Mouse (Mus musculus): ENCODE measurements around the gene Tpt1. TPM values are rescaled to one million over a fixed set of nuclear protein-coding genes. Genes with fewer than 3 reads are reported as not detected.

Gene Tpt1
- polyA plus RNA-seq, 1 experiment from 2014 or later: 921 TPM

DNA sequence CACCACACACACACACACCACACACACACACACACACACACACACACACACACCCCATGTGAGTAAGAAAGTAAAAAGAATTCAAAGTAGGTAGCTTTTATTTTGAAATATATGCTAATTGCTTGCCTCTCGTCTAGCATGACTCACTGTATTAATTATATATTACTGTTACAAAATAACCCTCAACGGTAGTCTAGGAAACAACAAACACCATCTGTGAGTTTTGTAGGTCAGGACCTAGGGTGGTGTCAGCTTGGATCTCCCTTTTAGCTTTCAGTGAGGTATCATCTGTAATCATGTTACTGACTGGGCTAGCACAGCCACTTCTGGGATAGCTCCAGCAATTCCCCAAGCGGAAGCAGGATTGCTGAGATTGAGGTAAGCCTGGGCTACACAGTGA, 32.4 kb downstream of the Tpt1 start:
- no peaks in the 10 kb centered on the region for H3K9me3 ChIP-seq (replicated peaks)
- H3K27ac ChIP-seq (ENCODE audit: poor library complexity, severe bottlenecking): no peak overlapping the region
- no peak overlapping the region for H3K4me2 ChIP-seq
- H3K27me3 ChIP-seq (replicated peaks): no peaks in the 10 kb centered on the region
- no peak overlapping the region for H3K4me3 ChIP-seq
- no peak overlapping the region for H3K9ac ChIP-seq
- no peaks in the 10 kb centered on the region for H3K36me3 ChIP-seq
- no peak for ATAC-seq (ENCODE audit: insufficient number of reproducible peaks, low FRiP score)
- WGBS: 92% methylated on average over 3 of the region's 3 CpGs
- H3K4me1 ChIP-seq (replicated peaks): peaks cover 7% of the 10 kb centered on the region

DNA sequence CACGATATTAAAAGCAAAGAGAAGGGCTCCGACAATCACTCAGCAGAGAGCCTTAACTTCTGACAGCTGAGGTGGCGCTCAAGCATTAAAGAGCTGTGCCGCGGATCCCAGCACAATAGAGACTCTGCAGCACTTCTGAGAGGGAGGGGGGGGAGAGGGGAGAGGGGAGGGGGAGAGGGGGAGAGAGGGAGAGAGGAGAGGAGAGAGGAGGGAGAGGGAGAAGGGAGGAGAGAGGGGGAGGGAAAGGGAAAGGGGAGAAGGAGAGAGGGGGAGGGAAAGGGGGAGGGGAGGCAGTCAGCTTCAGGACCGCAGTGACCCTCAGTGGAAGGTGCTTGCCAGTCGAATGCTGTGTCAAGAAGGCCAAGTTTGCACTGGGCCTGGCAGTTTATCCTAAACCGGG, 34.1 kb downstream of the Tpt1 start:
- WGBS: 27% methylated on average over 8 of the region's 8 CpGs
- Histone ChIP-seq H3K9ac (no peak overlapping the region), H3K4me3 (no peak overlapping the region), H3K27me3 (replicated peaks) (no peaks in the 10 kb centered on the region), H3K36me3 (no peaks in the 10 kb centered on the region), H3K9me3 (replicated peaks) (no peaks in the 10 kb centered on the region), H3K4me2 (peak overlapping the region; percentile 27; the same call in 1 of the 2 replicates), H3K27ac (ENCODE audit: poor library complexity, severe bottlenecking) (no peak overlapping the region), H3K4me1 (replicated peaks) (peaks cover 7% of the 10 kb centered on the region)
- no peak for ATAC-seq (ENCODE audit: insufficient number of reproducible peaks, low FRiP score)

DNA sequence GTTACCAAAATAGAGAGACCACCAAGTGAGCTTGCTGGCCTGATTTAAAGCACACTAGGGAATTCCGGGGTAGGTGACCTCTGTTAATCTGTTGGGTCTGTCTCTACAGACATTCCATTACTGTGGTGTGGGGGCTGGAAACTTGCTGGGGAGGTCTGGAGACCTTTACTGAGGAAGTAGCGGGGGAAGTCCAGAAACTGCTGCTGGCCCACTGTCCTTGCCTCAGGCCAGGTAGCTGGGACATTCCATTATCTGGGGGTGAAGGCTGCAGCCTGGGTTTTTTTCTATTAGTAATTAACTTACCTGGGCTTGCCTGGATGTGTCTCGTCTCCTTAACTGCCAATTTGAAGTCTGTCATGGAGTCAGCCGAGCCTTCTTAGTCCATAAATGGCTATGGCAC, 37.0 kb downstream of the Tpt1 start:
- Histone ChIP-seq H3K27me3 (replicated peaks) (no peaks in the 10 kb centered on the region), H3K9me3 (replicated peaks) (no peaks in the 10 kb centered on the region), H3K36me3 (no peaks in the 10 kb centered on the region), H3K4me1 (replicated peaks) (peaks cover 7% of the 10 kb centered on the region), H3K4me3 (no peak overlapping the region), H3K27ac (ENCODE audit: poor library complexity, severe bottlenecking) (no peak overlapping the region), H3K9ac (no peak overlapping the region), H3K4me2 (no peak overlapping the region)
- no peak for ATAC-seq (ENCODE audit: insufficient number of reproducible peaks, low FRiP score)
- 28% methylated on average over 4 of the region's 4 CpGs for WGBS

DNA sequence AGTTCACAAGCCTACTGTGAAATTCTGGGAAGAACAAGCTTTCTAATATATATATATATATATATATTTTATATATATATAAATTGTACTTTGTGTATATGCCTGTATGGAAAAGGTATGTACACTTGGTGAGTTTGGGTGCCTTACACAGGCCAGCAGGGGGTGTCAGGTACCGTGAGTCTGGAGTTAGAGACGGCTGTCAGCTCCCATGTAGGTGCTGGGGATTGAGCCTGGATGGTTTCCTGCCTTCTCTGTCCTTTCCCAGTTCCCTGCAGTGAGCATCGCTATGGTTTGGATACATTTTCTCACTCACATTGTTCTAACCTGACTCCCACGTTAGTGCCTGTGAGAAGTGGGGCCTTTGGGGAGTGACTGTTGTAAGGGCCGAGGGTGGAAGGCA, 38.4 kb downstream of the Tpt1 start:
- Histone ChIP-seq H3K27me3 (replicated peaks) (no peaks in the 10 kb centered on the region), H3K27ac (ENCODE audit: poor library complexity, severe bottlenecking) (no peak overlapping the region), H3K4me3 (no peak overlapping the region), H3K4me1 (replicated peaks) (peaks cover 7% of the 10 kb centered on the region; the same call in 1 of the 2 replicates), H3K9me3 (replicated peaks) (no peaks in the 10 kb centered on the region), H3K4me2 (no peak overlapping the region), H3K9ac (no peak overlapping the region), H3K36me3 (no peaks in the 10 kb centered on the region)
- WGBS: 66% methylated on average over 5 of the region's 5 CpGs
- ATAC-seq (ENCODE audit: insufficient number of reproducible peaks, low FRiP score): no peak

DNA sequence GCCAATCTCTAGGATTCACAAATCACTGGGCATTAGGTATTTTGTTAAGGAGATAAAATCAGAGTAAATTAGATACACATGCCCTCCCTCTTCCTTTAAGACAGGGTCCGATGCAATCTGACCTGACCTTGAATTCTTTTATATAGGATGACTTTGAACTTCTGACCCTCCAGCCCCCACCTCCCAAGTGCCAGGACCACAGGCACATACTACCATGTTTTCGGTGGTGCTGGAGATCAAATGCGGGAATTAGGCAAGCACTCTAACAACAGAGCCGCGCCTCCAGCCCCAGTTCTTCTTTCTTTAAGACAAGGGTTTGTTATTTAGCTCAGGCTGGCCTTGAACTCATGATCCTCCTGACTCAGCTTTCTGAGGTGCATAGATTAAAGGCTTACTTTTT, 39.0 kb downstream of the Tpt1 start:
- no peak overlapping the region for H3K9ac ChIP-seq
- H3K9me3 ChIP-seq (replicated peaks): no peaks in the 10 kb centered on the region
- H3K27me3 ChIP-seq (replicated peaks): no peaks in the 10 kb centered on the region
- no peak overlapping the region for H3K4me3 ChIP-seq
- peaks cover 7% of the 10 kb centered on the region; the same call in 1 of the 2 replicates for H3K4me1 ChIP-seq (replicated peaks)
- H3K4me2 ChIP-seq: no peak overlapping the region
- no peak for ATAC-seq (ENCODE audit: insufficient number of reproducible peaks, low FRiP score)
- no peak overlapping the region for H3K27ac ChIP-seq (ENCODE audit: poor library complexity, severe bottlenecking)
- no peaks in the 10 kb centered on the region for H3K36me3 ChIP-seq
- WGBS: 85% methylated on average over 5 of the region's 5 CpGs

DNA sequence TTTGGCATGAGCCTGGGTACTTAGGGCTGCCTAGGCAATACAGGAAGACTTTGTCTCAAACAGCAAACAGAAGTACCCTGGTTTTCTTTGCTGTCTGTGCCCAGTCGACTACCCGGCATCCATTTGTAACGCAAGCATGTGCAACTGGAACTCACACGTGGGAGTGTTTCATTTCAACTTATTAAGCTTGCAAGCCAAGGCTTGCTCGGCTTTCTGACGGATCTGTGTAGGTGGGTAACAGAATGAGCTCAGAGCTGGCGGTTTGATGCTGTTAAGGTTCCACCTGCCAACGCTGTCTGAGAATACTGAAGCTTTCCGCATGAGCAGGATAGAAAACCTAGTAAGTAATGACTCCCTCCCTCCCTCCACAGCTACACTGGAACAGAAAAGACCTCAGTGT, 47.2 kb downstream of the Tpt1 start:
- Histone ChIP-seq H3K4me2 (no peak overlapping the region), H3K9me3 (replicated peaks) (no peaks in the 10 kb centered on the region), H3K4me3 (no peak overlapping the region), H3K27ac (ENCODE audit: poor library complexity, severe bottlenecking) (no peak overlapping the region), H3K36me3 (peaks cover 22% of the 10 kb centered on the region), H3K4me1 (replicated peaks) (no peaks in the 10 kb centered on the region), H3K9ac (no peak overlapping the region), H3K27me3 (replicated peaks) (no peaks in the 10 kb centered on the region)
- ATAC-seq (ENCODE audit: insufficient number of reproducible peaks, low FRiP score): no peak
- WGBS: 86% methylated on average over 9 of the region's 9 CpGs

Other genes starting within 250 kb of the Tpt1 start
- not detected in 2 replicates for gene Erich6b, start 202.8 kb upstream of the Tpt1 start, polyA plus RNA-seq (2016; fragmentation: Nextera tagmentation; extraction: Ambion mirVana)
- gene Cog3, start 90.6 kb upstream of the Tpt1 start, polyA plus RNA-seq (2016; fragmentation: Nextera tagmentation; extraction: Ambion mirVana): 18.0 TPM in 2 replicates
- gene Slc25a30, start 58.1 kb upstream of the Tpt1 start, polyA plus RNA-seq (2016; fragmentation: Nextera tagmentation; extraction: Ambion mirVana): 5.5 and 6.0 TPM in 2 replicates
- gene Kctd4, start 109.9 kb downstream of the Tpt1 start, polyA plus RNA-seq (2016; fragmentation: Nextera tagmentation; extraction: Ambion mirVana): 0.29 and 0.41 TPM in 2 replicates
- 31.3 and 31.5 TPM in 2 replicates for gene Gtf2f2, start 165.8 kb downstream of the Tpt1 start, polyA plus RNA-seq (2016; fragmentation: Nextera tagmentation; extraction: Ambion mirVana)